Mouse (Mus musculus): ENCODE measurements at regions not wholly inside any gene's neighbourhood (a gene's known extent, or its start where the extent isn't known, plus 50 kb on each side); places are given as distances from the start of the nearest gene placed in this dataset.

DNA sequence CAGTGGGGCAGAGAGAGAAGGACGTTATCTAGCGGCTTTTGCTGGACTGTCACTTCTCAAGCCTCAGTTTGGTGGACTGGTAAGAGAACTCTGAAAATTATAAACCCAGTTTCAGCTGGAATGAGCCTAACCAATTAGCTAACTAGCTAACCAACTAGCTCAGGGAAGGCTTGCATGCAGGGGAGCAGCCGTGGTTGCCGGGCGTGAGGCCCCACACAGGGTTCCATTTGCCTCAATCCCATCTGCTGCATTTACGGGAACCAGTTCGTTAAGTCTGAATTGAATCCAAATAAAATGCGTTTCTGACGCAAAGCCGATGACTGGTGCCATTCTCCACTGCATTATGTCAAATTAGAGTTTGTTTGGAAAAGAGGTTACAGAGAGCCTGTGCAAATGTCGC, 123.9 kb upstream of the Mpdz start:
- WGBS: 79% methylated on average over 11 of the region's 11 CpGs
- Histone ChIP-seq H3K4me1 (ENCODE audit: control insufficient read depth, insufficient read depth, low read length) (no peaks in the 10 kb centered on the region), H3K27me3 (replicated peaks; ENCODE audit: control insufficient read depth, insufficient read depth, low read length) (no peaks in the 10 kb centered on the region), H3K4me3 (ENCODE audit: insufficient read depth, low read depth, low read length) (no peak overlapping the region), H3K36me3 (ENCODE audit: control insufficient read depth, insufficient read depth, low read length) (no peaks in the 10 kb centered on the region), H3K27ac (ENCODE audit: insufficient read depth, low read depth, low read length) (no peak overlapping the region)
- no peak for DNase-seq
- TF ChIP-seq CTCF (conservative IDR thresholded peaks at IDR 0.05; ENCODE audit: insufficient read depth, insufficient read length, low read depth, low read length) (no peak), POLR2A (IDR thresholded peaks at IDR 0.05; ENCODE audit: low read depth, low read length) (no peak)

DNA sequence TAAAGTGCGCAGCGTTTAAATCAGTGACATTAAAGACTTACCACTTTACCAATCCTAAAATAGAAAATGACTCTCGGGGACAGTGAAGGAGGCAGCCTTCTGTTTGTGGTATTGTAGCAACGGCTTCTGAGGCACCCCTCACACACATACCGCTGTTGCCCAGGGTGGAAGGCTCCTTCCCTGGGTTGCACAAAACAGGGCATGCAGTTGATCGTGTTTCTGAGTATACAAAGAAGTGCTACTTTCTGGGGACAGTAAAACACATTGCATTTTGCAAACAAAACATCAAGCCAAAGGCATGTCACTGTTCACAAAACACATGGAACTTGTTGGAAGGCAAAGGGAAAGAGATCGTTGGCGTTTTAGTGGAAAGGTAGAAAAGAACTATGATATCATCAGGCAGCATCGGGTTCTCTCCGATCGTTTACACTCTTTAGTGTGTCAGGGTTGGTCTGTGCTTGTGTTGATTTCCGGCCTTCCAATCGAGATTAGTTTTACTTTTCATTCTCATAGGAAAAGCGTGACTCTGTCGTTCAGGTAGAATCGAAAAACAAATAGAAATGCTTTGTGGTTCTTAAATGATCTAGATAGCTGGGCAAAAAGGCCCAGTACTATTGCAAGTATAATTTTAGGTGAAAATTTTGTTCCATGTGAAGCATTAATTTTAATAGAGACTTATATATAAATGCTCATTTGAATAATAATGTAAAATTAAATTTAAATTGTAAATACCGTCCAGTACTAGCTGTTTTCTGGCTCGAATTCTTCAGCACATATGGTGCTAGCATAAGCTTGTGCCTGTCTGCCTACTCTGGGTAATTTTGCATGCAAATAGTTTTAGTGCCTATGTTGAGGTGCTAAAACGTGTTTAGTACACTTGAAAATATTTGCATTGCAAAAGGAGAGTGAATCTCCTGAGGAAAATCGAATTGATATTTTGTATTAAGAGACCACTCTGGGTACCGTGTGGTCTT, 123.1 kb upstream of the Mpdz start:
- Histone ChIP-seq H3K27ac (ENCODE audit: insufficient read depth, low read depth, low read length) (no peak overlapping the region), H3K4me1 (ENCODE audit: control insufficient read depth, insufficient read depth, low read length) (no peaks in the 10 kb centered on the region), H3K36me3 (ENCODE audit: control insufficient read depth, insufficient read depth, low read length) (no peaks in the 10 kb centered on the region), H3K27me3 (replicated peaks; ENCODE audit: control insufficient read depth, insufficient read depth, low read length) (no peaks in the 10 kb centered on the region), H3K4me3 (ENCODE audit: insufficient read depth, low read depth, low read length) (no peak overlapping the region)
- TF ChIP-seq POLR2A (IDR thresholded peaks at IDR 0.05; ENCODE audit: low read depth, low read length): no peak
- no peak for TF ChIP-seq CTCF (conservative IDR thresholded peaks at IDR 0.05; ENCODE audit: insufficient read depth, insufficient read length, low read depth, low read length)
- DNase-seq: no peak
- WGBS: 89% methylated on average over 21 of the region's 21 CpGs

DNA sequence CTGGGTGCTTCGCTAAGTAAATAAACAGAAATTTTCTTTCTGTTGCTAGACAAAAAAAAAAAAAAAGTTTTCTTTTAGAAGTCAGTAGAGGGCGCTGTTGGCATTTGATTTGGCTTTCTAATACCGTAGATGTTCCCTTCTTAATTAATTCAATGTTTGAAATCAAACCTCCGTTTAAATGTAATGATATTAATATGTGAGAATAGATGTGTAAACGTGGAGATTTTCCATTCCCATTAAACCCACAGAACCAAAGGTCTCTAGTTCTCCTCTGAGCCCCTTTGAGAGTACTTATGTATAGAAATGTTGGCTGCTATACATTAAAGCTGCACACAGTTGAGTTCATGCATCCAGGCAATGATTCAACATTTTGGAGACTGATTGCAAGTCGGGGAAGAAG, 121.8 kb upstream of the Mpdz start:
- TF ChIP-seq CTCF (conservative IDR thresholded peaks at IDR 0.05; ENCODE audit: insufficient read depth, insufficient read length, low read depth, low read length) (no peak), POLR2A (IDR thresholded peaks at IDR 0.05; ENCODE audit: low read depth, low read length) (no peak)
- no peak overlapping the region for H3K4me3 ChIP-seq (ENCODE audit: insufficient read depth, low read depth, low read length)
- 6% methylated on average over 6 of the region's 6 CpGs for WGBS
- no peaks in the 10 kb centered on the region for H3K36me3 ChIP-seq (ENCODE audit: control insufficient read depth, insufficient read depth, low read length)
- DNase-seq: peak; percentile 7
- no peaks in the 10 kb centered on the region for H3K27me3 ChIP-seq (replicated peaks; ENCODE audit: control insufficient read depth, insufficient read depth, low read length)
- H3K27ac ChIP-seq (ENCODE audit: insufficient read depth, low read depth, low read length): no peak overlapping the region
- no peaks in the 10 kb centered on the region for H3K4me1 ChIP-seq (ENCODE audit: control insufficient read depth, insufficient read depth, low read length)

DNA sequence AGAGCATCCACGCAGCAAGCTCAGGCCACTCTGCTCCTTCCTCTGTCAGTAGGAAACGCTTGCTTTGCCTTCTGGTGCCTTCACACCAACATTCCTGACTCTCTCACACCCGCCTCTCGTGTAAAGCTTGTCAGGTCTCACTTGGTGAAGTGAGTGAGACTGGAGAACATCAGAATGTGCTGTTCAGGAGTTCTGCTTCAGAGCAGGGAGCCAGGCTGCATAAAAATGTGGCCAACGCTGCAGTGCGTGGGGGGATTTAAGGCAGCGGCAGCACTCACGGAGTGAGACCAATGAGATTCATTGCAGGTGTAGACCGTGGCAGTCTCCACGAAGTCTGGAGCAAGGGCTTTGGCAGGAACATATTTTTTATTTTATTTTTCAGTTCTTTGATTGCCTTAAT, 121.0 kb upstream of the Mpdz start:
- no peak overlapping the region for H3K27ac ChIP-seq (ENCODE audit: insufficient read depth, low read depth, low read length)
- DNase-seq: no peak
- no peaks in the 10 kb centered on the region for H3K27me3 ChIP-seq (replicated peaks; ENCODE audit: control insufficient read depth, insufficient read depth, low read length)
- 35% methylated on average over 10 of the region's 10 CpGs for WGBS
- H3K36me3 ChIP-seq (ENCODE audit: control insufficient read depth, insufficient read depth, low read length): no peaks in the 10 kb centered on the region
- TF ChIP-seq CTCF (conservative IDR thresholded peaks at IDR 0.05; ENCODE audit: insufficient read depth, insufficient read length, low read depth, low read length) (no peak), POLR2A (IDR thresholded peaks at IDR 0.05; ENCODE audit: low read depth, low read length) (no peak)
- no peak overlapping the region for H3K4me3 ChIP-seq (ENCODE audit: insufficient read depth, low read depth, low read length)
- H3K4me1 ChIP-seq (ENCODE audit: control insufficient read depth, insufficient read depth, low read length): no peaks in the 10 kb centered on the region

DNA sequence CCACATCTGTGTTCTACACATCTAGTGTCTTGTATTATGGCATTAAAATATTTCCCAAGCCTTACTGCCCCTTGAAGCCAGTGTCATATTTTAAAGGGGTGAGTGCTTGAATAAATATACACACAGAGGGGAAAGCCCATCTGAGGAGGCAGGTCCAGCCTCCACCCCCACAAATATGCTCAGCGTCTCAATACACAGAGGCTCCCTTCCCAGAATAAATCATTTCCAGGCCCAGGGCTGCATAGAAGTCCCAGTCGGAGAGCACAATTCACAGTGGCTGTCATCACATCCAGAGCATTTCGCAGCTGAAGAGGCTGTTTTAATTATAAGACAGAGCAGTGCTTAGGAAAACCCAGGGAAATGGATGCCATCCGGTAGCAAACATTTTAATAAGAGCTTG, 118.8 kb upstream of the Mpdz start:
- no peak overlapping the region for H3K4me3 ChIP-seq (ENCODE audit: insufficient read depth, low read depth, low read length)
- H3K27me3 ChIP-seq (replicated peaks; ENCODE audit: control insufficient read depth, insufficient read depth, low read length): no peaks in the 10 kb centered on the region
- H3K4me1 ChIP-seq (ENCODE audit: control insufficient read depth, insufficient read depth, low read length): no peaks in the 10 kb centered on the region
- no peak overlapping the region for H3K27ac ChIP-seq (ENCODE audit: insufficient read depth, low read depth, low read length)
- WGBS: 66% methylated on average over 4 of the region's 4 CpGs
- no peak for DNase-seq
- TF ChIP-seq CTCF (conservative IDR thresholded peaks at IDR 0.05; ENCODE audit: insufficient read depth, insufficient read length, low read depth, low read length) (no peak), POLR2A (IDR thresholded peaks at IDR 0.05; ENCODE audit: low read depth, low read length) (no peak)
- no peaks in the 10 kb centered on the region for H3K36me3 ChIP-seq (ENCODE audit: control insufficient read depth, insufficient read depth, low read length)

DNA sequence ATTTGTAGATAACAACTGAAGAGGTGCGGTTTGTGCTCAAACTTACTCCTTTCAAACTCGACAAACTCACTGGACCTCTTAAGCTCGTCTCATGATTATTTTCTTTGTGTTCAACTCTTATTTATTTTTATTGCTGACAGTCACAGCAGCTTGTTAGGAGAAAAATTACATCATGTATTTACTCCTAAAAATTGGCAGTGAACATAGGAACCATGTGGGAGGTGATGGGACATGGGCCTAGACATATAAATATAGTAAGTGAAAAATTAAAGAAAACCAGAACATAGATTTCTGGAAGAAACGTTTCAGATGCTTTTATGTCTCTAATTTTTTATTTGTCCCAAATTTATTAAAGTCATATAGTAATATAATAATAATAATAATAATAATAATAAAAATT, 108.2 kb upstream of the Mpdz start:
- DNase-seq: no peak

DNA sequence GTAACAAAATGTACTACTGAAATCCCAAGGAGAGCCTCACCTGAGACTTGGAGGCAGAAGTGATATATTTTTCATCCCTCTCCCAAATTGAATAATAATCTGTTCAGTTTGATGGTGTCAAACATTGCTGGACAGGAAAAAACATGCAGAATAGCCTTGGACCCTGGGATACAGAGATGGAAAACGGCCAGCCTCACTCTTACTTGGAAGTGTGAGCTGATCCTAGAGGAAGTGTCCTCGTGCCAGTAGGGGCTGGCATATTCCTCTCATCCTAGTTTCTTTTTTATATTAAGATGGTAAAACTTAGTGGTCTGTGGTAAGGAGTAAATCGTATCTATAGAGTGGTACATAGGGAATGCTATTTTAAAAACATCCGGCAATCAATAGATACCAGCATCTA, 107.6 kb upstream of the Mpdz start:
- no peak overlapping the region for H3K27ac ChIP-seq (ENCODE audit: insufficient read depth, low read depth, low read length)
- no peaks in the 10 kb centered on the region for H3K4me1 ChIP-seq (ENCODE audit: control insufficient read depth, insufficient read depth, low read length)
- no peak overlapping the region for H3K4me3 ChIP-seq (ENCODE audit: insufficient read depth, low read depth, low read length)
- TF ChIP-seq POLR2A (IDR thresholded peaks at IDR 0.05; ENCODE audit: low read depth, low read length) (no peak), CTCF (conservative IDR thresholded peaks at IDR 0.05; ENCODE audit: insufficient read depth, insufficient read length, low read depth, low read length) (no peak)
- H3K36me3 ChIP-seq (ENCODE audit: control insufficient read depth, insufficient read depth, low read length): no peaks in the 10 kb centered on the region
- H3K27me3 ChIP-seq (replicated peaks; ENCODE audit: control insufficient read depth, insufficient read depth, low read length): no peaks in the 10 kb centered on the region
- 73% methylated on average over 4 of the region's 4 CpGs for WGBS
- DNase-seq: no peak

More for the DNA sequence above, 108.2 kb upstream of the Mpdz start:
- Histone ChIP-seq H3K27ac (ENCODE audit: insufficient read depth, low read depth, low read length) (no peak overlapping the region), H3K4me1 (ENCODE audit: control insufficient read depth, insufficient read depth, low read length) (no peaks in the 10 kb centered on the region), H3K36me3 (ENCODE audit: control insufficient read depth, insufficient read depth, low read length) (no peaks in the 10 kb centered on the region), H3K4me3 (ENCODE audit: insufficient read depth, low read depth, low read length) (no peak overlapping the region), H3K27me3 (replicated peaks; ENCODE audit: control insufficient read depth, insufficient read depth, low read length) (no peaks in the 10 kb centered on the region)
- no peak for TF ChIP-seq POLR2A (IDR thresholded peaks at IDR 0.05; ENCODE audit: low read depth, low read length)
- no peak for TF ChIP-seq CTCF (conservative IDR thresholded peaks at IDR 0.05; ENCODE audit: insufficient read depth, insufficient read length, low read depth, low read length)
- 71% methylated on average over 4 of the region's 4 CpGs for WGBS

Measured in kidney, adult 2 months (tissue).